Mouse (Mus musculus): ENCODE data around the gene Gm3646. TPM values are rescaled to one million over a fixed set of nuclear protein-coding genes. Genes with fewer than 3 reads are reported as not detected.

The Gm3646 gene
- polyA plus RNA-seq, 1 experiment from 2014 or later: not detected

GRCm38 (mm10) chr1:39824240-39824639 is 19.1 kb upstream of the Gm3646 start:
- Histone ChIP-seq H3K27ac (0 out of 2 replicates have a peak overlapping the region, but pooled peaks have one; percentile 41), H3K9me3 (no peaks in the 10 kb centered on the region), H3K36me3 (no peaks in the 10 kb centered on the region), H3K4me1 (replicated peaks) (peaks cover 15% of the 10 kb centered on the region), H3K4me3 (no peak overlapping the region), H3K27me3 (ENCODE audit: insufficient read depth, poor library complexity, severe bottlenecking) (no peaks in the 10 kb centered on the region)
- 63% methylated on average over 4 of the region's 4 CpGs for WGBS
- DNase-seq (ENCODE audit: low spot score): no peak

DNA sequence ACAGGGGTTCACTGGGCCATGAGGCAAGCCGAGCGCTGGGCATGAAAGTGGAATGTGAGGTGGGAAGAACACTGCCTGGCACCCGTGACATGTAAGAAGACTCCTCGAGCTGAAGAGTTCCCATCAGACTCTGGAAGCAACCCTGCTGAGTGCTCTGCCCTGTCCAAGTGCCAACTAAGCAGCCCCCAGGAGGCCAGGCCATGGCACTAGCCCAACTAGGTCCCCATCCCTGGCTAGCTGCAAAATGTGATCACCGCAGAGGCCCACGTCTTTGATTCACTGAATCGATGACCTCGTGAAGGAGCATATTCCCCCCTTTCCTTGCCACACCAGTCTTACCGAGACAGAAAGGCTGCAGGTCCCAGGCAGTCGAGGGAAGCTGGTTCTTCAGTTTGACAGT is 14.5 kb upstream of the Gm3646 start:
- no peak overlapping the region for H3K27ac ChIP-seq
- no peaks in the 10 kb centered on the region for H3K27me3 ChIP-seq (ENCODE audit: insufficient read depth, poor library complexity, severe bottlenecking)
- 86% methylated on average over 10 of the region's 10 CpGs for WGBS
- peaks cover 11% of the 10 kb centered on the region for H3K4me1 ChIP-seq (replicated peaks)
- H3K4me3 ChIP-seq: no peak overlapping the region
- H3K36me3 ChIP-seq: no peaks in the 10 kb centered on the region
- no peak for DNase-seq (ENCODE audit: low spot score)
- H3K9me3 ChIP-seq: no peaks in the 10 kb centered on the region

DNA sequence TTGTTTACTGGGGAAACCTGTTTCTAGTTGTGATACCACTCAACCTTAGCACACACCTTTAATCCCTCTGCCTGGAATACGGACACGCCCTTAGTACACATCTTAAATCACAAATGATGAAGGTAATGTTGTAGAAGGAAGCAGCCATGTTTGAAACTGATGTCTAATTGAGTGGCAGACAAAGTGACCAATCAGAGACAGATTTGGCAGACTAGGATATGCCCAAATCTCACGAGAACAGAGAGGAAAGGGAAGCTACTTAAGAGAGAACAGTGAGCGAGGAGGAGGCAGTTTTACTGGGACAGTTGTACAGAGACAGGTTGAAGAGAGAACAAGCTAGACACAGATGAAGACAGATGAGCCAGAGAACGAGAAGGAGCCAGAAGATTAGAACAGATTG is 10.6 kb upstream of the Gm3646 start:
- peaks cover 5% of the 10 kb centered on the region; the same call in 1 of the 2 replicates for H3K4me1 ChIP-seq (replicated peaks)
- 89% methylated on average over 5 of the region's 5 CpGs for WGBS
- H3K9me3 ChIP-seq: no peaks in the 10 kb centered on the region
- H3K4me3 ChIP-seq: no peak overlapping the region
- H3K27ac ChIP-seq: no peak overlapping the region
- no peaks in the 10 kb centered on the region for H3K27me3 ChIP-seq (ENCODE audit: insufficient read depth, poor library complexity, severe bottlenecking)
- DNase-seq (ENCODE audit: low spot score): no peak
- H3K36me3 ChIP-seq: no peaks in the 10 kb centered on the region

DNA sequence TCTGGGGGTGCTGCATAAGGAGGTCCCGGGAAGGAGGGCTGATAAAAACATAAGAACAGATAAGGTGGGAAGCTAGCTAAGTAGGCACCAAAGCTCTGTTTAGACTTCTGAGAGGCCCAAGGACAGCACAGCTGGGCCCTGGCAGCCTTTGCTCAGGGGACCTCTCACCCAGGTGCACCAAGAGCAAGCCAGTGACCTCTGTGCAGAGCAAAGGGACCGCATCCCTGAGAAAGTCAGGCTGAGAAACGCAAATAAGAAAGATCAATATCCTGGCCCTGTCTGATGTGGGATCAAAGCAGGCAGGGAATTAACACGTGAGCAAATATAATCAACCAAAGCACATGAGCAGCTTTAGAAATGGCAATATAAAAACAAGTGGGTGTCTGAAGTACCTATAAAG is 7.9 kb upstream of the Gm3646 start:
- Histone ChIP-seq H3K9me3 (no peaks in the 10 kb centered on the region), H3K27ac (no peak overlapping the region), H3K4me3 (no peak overlapping the region), H3K27me3 (ENCODE audit: insufficient read depth, poor library complexity, severe bottlenecking) (no peaks in the 10 kb centered on the region), H3K4me1 (replicated peaks) (peaks cover 5% of the 10 kb centered on the region; the same call in 1 of the 2 replicates), H3K36me3 (no peaks in the 10 kb centered on the region)
- DNase-seq (ENCODE audit: low spot score): no peak
- WGBS: 84% methylated on average over 4 of the region's 4 CpGs

- no peak for DNase-seq (ENCODE audit: low spot score)
- no peaks in the 10 kb centered on the region for H3K4me1 ChIP-seq (replicated peaks)
- WGBS: 93% methylated on average over 6 of the region's 6 CpGs
- no peaks in the 10 kb centered on the region for H3K9me3 ChIP-seq
- no peaks in the 10 kb centered on the region for H3K27me3 ChIP-seq (ENCODE audit: insufficient read depth, poor library complexity, severe bottlenecking)
- H3K36me3 ChIP-seq: no peaks in the 10 kb centered on the region
- no peak overlapping the region for H3K4me3 ChIP-seq
- no peak overlapping the region for H3K27ac ChIP-seq
Observed at GRCm38 (mm10) chr1:39804789-39805188, 343 bp downstream of the Gm3646 start.

GRCm38 (mm10) chr1:39802946-39803345 is 2.2 kb downstream of the Gm3646 start:
- no peaks in the 10 kb centered on the region for H3K36me3 ChIP-seq
- no peak overlapping the region for H3K4me3 ChIP-seq
- no peaks in the 10 kb centered on the region for H3K4me1 ChIP-seq (replicated peaks)
- DNase-seq (ENCODE audit: low spot score): no peak
- no peak overlapping the region for H3K27ac ChIP-seq
- no peaks in the 10 kb centered on the region for H3K27me3 ChIP-seq (ENCODE audit: insufficient read depth, poor library complexity, severe bottlenecking)
- H3K9me3 ChIP-seq: no peaks in the 10 kb centered on the region
- 82% methylated on average over 7 of the region's 7 CpGs for WGBS

- 94% methylated on average over 6 of the region's 6 CpGs for WGBS
Observed at GRCm38 (mm10) chr1:39797496-39797895, 7.6 kb downstream of the Gm3646 start.

DNA sequence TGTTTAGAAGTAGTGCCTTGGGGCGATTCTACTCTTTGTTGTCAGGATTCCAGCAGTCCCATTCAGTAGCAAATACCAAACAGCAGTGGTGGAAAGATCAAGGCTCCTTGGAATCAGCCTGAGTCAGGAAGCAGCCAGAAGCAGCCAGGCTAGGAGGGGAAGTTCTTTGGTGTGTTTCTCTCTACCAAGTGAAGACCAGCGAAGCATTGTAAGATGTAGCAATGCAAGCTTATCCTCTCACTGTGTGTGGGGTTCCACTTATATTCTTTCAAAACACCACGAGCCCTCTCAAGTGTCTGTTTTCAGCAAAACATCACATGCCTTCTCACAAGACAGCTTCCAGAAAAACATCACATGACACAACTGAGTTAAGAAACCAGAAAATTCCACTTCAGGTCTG is 8.4 kb downstream of the Gm3646 start:
- Histone ChIP-seq H3K36me3 (no peaks in the 10 kb centered on the region), H3K27ac (no peak overlapping the region), H3K9me3 (peaks cover 7% of the 10 kb centered on the region; the same call in 1 of the 2 replicates), H3K27me3 (ENCODE audit: insufficient read depth, poor library complexity, severe bottlenecking) (no peaks in the 10 kb centered on the region), H3K4me1 (replicated peaks) (no peaks in the 10 kb centered on the region), H3K4me3 (no peak overlapping the region)
- WGBS: 81% methylated on average over 3 of the region's 3 CpGs
- DNase-seq (ENCODE audit: low spot score): no peak

More at GRCm38 (mm10) chr1:39797496-39797895, 7.6 kb downstream of the Gm3646 start:
- Histone ChIP-seq H3K27ac (no peak overlapping the region), H3K9me3 (peaks cover 7% of the 10 kb centered on the region; the same call in 1 of the 2 replicates), H3K36me3 (no peaks in the 10 kb centered on the region), H3K4me1 (replicated peaks) (no peaks in the 10 kb centered on the region), H3K4me3 (no peak overlapping the region), H3K27me3 (ENCODE audit: insufficient read depth, poor library complexity, severe bottlenecking) (no peaks in the 10 kb centered on the region)
- no peak for DNase-seq (ENCODE audit: low spot score)

DNA sequence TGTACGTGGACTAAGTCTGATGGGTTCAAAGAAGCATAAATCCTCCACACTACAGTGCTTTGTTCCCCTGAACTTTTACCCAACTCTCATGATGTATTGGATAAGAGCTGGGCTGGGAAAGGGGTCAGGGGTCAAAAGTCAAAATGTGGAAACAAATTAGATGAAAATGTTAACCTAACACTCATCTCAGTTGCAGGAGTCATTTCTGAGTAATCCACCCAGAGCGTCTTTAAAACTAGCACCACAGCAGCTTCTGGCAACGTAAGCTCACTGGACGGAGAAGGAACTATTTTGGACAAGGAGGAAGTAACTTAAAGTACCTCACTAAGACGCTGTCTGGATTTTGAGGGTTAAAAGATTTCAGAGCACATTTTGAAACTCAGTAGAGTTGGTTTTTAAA is 20.5 kb downstream of the Gm3646 start:
- Histone ChIP-seq H3K27ac (no peak overlapping the region), H3K27me3 (ENCODE audit: insufficient read depth, poor library complexity, severe bottlenecking) (no peaks in the 10 kb centered on the region), H3K4me1 (replicated peaks) (no peaks in the 10 kb centered on the region), H3K36me3 (no peaks in the 10 kb centered on the region), H3K9me3 (no peaks in the 10 kb centered on the region), H3K4me3 (no peak overlapping the region)
- DNase-seq (ENCODE audit: low spot score): no peak
- WGBS: 84% methylated on average over 5 of the region's 5 CpGs

DNA sequence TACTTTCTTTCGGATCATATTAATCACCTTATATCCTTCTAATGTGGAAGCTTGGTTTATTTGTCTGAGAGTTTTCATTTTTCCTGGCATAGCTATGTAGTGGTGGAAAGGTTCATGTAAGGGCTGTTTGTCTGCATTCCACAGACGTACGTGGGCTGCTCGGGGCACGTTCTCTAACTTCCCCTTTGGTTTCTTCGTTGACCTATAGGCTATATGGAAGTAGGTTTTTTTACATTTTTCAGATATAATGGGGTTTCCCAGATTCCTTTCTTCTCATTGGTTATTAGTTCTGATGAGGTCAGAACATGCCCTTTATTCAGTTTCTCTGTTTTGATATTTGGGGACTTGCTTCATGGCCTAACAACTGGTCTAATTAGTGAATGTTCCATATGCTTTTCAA is 23.3 kb downstream of the Gm3646 start:
- no peak overlapping the region for H3K27ac ChIP-seq
- no peaks in the 10 kb centered on the region for H3K9me3 ChIP-seq
- no peaks in the 10 kb centered on the region for H3K4me1 ChIP-seq (replicated peaks)
- no peak overlapping the region for H3K4me3 ChIP-seq
- H3K27me3 ChIP-seq (ENCODE audit: insufficient read depth, poor library complexity, severe bottlenecking): no peaks in the 10 kb centered on the region
- 92% methylated on average over 6 of the region's 6 CpGs for WGBS
- no peak for DNase-seq (ENCODE audit: low spot score)
- H3K36me3 ChIP-seq: no peaks in the 10 kb centered on the region

DNA sequence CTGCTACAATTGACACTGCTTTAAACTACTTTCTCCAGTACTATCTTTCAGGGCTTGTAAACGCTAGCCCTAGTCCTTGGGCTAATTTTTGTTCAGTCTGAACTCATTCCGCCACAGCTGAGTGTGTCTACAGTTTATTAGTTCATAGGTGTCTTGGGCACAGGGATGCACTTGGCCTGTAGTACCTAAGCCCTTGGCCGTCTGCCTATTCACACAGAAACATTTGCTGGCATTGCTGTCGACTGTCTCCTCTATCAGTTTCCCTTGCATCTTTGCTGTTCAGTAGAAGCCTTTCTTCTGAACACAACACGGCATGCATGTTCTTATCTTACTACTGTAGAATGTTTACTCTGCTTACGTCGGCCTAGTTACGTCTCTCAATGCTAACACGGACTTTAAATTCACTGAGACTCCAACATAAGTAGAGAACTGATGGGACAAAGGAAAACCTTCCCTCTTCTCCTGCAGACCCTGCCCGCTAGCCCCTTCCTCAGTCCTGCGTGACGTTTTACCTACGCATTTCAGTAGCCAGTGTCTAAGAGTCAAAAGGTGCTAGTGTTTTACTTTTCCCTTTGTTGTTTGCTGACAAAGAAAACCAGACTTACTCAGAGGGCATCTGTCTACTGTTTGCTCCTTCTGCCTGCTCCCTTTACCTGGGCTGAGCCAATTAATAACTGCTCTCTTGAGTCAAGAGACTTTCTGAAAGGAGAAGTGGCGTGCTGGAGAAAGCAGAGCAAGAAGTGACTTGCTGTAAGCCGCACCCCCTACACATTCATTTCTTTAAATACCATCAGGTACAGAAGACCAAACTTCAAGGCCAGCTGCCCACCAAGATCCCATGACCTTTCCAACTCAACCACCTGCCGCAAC is 25.8 kb downstream of the Gm3646 start:
- Histone ChIP-seq H3K9me3 (no peaks in the 10 kb centered on the region), H3K27me3 (ENCODE audit: insufficient read depth, poor library complexity, severe bottlenecking) (no peaks in the 10 kb centered on the region), H3K4me3 (no peak overlapping the region), H3K36me3 (no peaks in the 10 kb centered on the region), H3K27ac (no peak overlapping the region), H3K4me1 (replicated peaks) (0 out of 2 replicates have a peak, but pooled peaks cover 4% of the 10 kb centered on the region)
- DNase-seq (ENCODE audit: low spot score): no peak
- 89% methylated on average over 16 of the region's 16 CpGs for WGBS

- WGBS: 81% methylated on average over 14 of the region's 14 CpGs
- Histone ChIP-seq H3K4me1 (replicated peaks) (peaks cover 29% of the 10 kb centered on the region), H3K4me3 (no peak overlapping the region), H3K9me3 (no peaks in the 10 kb centered on the region), H3K27me3 (ENCODE audit: insufficient read depth, poor library complexity, severe bottlenecking) (no peaks in the 10 kb centered on the region), H3K27ac (no peak overlapping the region), H3K36me3 (no peaks in the 10 kb centered on the region)
- no peak for DNase-seq (ENCODE audit: low spot score)
Observed at GRCm38 (mm10) chr1:39773991-39774729, 31.0 kb downstream of the Gm3646 start.

DNA sequence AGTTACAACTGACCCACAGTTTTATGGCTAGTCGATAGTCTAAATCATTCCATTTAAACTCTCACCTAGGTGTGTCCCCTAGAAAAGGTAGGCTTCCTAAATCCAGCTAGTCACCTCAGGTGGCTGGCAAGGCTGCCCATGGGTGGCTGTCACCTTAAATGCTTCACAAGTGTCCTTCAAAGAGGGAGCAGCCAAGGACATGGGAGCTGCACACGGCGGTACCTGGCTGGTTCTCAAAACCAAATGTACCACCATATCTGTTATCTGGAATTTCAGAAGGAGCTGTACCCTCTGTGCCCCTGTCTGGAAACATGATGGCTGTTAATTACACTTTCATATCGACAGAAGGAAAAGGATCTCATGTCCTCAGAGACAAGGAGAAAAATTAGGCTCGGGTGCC is 31.6 kb downstream of the Gm3646 start:
- no peak overlapping the region for H3K4me3 ChIP-seq
- DNase-seq (ENCODE audit: low spot score): no peak
- peaks cover 29% of the 10 kb centered on the region for H3K4me1 ChIP-seq (replicated peaks)
- no peaks in the 10 kb centered on the region for H3K36me3 ChIP-seq
- H3K9me3 ChIP-seq: no peaks in the 10 kb centered on the region
- WGBS: 82% methylated on average over 5 of the region's 5 CpGs
- H3K27me3 ChIP-seq (ENCODE audit: insufficient read depth, poor library complexity, severe bottlenecking): no peaks in the 10 kb centered on the region
- H3K27ac ChIP-seq: no peak overlapping the region

Measured in hindbrain, embryonic 10.5 days (tissue).